Mouse (Mus musculus) ES-E14 (cell line): ENCODE measurements around the gene Gm867.
A peak's percentile ranks its signal among the peaks of the same experiment; 100 is the strongest.

ENCODE experiments used
- CHD2 ChIP-seq: IDR thresholded peaks from 2 replicates; pipeline ENCODE4 v1.6.1; 2014; ENCODE audit warnings: mild to moderate bottlenecking, low read depth, low read length, inconsistent platforms
- MAFK ChIP-seq: IDR thresholded peaks from 2 replicates; pipeline ENCODE4 v1.6.1; 2014; ENCODE audit warnings: mild to moderate bottlenecking, low read depth, low read length, inconsistent platforms; ENCODE audit not compliant: insufficient read depth
- ZC3H11A ChIP-seq: IDR thresholded peaks from 2 replicates; pipeline ENCODE4 v1.6.1; 2012; ENCODE audit warnings: low read depth, mild to moderate bottlenecking, inconsistent platforms, low read length, borderline replicate concordance
- ZNF384 ChIP-seq: IDR thresholded peaks from 2 replicates; pipeline ENCODE4 v1.6.1; 2012; ENCODE audit warnings: low read depth, low read length, inconsistent platforms

- no peak for TF ChIP-seq ZC3H11A
- TF ChIP-seq ZNF384 = no peak
- TF ChIP-seq MAFK = no peak
- peak; percentile 83 for TF ChIP-seq CHD2
These were observed 47.3 kb downstream of the Gm867 start, which contains the start of gene Derl3 for GRCm38 (mm10) chr10:75893089-75893750.
